Mouse (Mus musculus): ENCODE measurements around the gene Tom1l1. TPM values are rescaled to one million over a fixed set of nuclear protein-coding genes. Genes with fewer than 3 reads are reported as not detected.
"Not testable (repeated sequence)": the region's sequence is repeated elsewhere in the genome, so short reads cannot be mapped to it uniquely, and the experiment has no call there.

Gene Tom1l1
- 1 to 10 TPM; 1.0 to 1.9 TPM for polyA plus RNA-seq (2017; shearing (Covaris generic))

GRCm38 (mm10) chr11:90687460-90688416, at the start of gene Tom1l1:
Tom1l1 (minus strand) TSS chr11:90688366.
- no peak for ATAC-seq

GRCm38 (mm10) chr11:90733575-90733974, 45.4 kb upstream of the Tom1l1 start:
- ATAC-seq = no peak

- no peak for ATAC-seq
These were observed 39.4 kb upstream of the Tom1l1 start for GRCm38 (mm10) chr11:90727354-90728125.

GRCm38 (mm10) chr11:90726730-90727129, 38.6 kb upstream of the Tom1l1 start:
- ATAC-seq = no peak

- ATAC-seq = no peak
These were observed 34.1 kb upstream of the Tom1l1 start for GRCm38 (mm10) chr11:90722304-90722703.

- no peak for ATAC-seq
These were observed 29.6 kb upstream of the Tom1l1 start for GRCm38 (mm10) chr11:90717719-90718118.

GRCm38 (mm10) chr11:90711596-90711995, 23.4 kb upstream of the Tom1l1 start:
- ATAC-seq = no peak

- not testable (repeated sequence) for ATAC-seq
These were observed 19.0 kb upstream of the Tom1l1 start for GRCm38 (mm10) chr11:90707134-90707533.

GRCm38 (mm10) chr11:90697480-90698240, 9.5 kb upstream of the Tom1l1 start:
- no peak for ATAC-seq

- no peak for ATAC-seq
These were observed 7.6 kb upstream of the Tom1l1 start for GRCm38 (mm10) chr11:90695811-90696210.

GRCm38 (mm10) chr11:90694206-90694605, 6.0 kb upstream of the Tom1l1 start:
- ATAC-seq = no peak

- no peak for ATAC-seq
These were observed 2.2 kb upstream of the Tom1l1 start for GRCm38 (mm10) chr11:90690361-90690760.

GRCm38 (mm10) chr11:90687040-90687439, 1.1 kb downstream of the Tom1l1 start:
- no peak for ATAC-seq

GRCm38 (mm10) chr11:90686287-90687025, 1.7 kb downstream of the Tom1l1 start:
- no peak for ATAC-seq

GRCm38 (mm10) chr11:90685196-90685595, 3.0 kb downstream of the Tom1l1 start:
- ATAC-seq = no peak

- no peak for ATAC-seq
These were observed 3.4 kb downstream of the Tom1l1 start for GRCm38 (mm10) chr11:90684765-90685164.

GRCm38 (mm10) chr11:90681171-90681570, 7.0 kb downstream of the Tom1l1 start:
- ATAC-seq = no peak

GRCm38 (mm10) chr11:90678582-90678981, 9.6 kb downstream of the Tom1l1 start:
- ATAC-seq = no peak

GRCm38 (mm10) chr11:90677771-90678288, 10.3 kb downstream of the Tom1l1 start:
- no peak for ATAC-seq

GRCm38 (mm10) chr11:90677027-90677426, 11.1 kb downstream of the Tom1l1 start:
- no peak for ATAC-seq

- ATAC-seq = no peak
These were observed 12.6 kb downstream of the Tom1l1 start for GRCm38 (mm10) chr11:90675479-90676110.
